In genomic region chr7:82119266-82119665, GRCm38 (mm10) we compare ENCODE assay signal across 8 mouse cellular contexts. TPM values are rescaled to one million over a fixed set of nuclear protein-coding genes. Genes with fewer than 3 reads are reported as not detected.
DNase-seq lines count a peak whose midpoint lies in the region; ATAC-seq and TF ChIP-seq lines count a peak whose summit lies in the region.

No protein-coding gene starts in this region.

- WGBS in heart, postnatal 0 days: 5% methylated on average over 2 of the region's 2 CpGs
- WGBS in liver, embryonic 14.5 days (ENCODE audit: insufficient replicate concordance): 13% methylated on average over 2 of the region's 2 CpGs
- WGBS in neural tube, embryonic 15.5 days: 16% methylated on average over 2 of the region's 2 CpGs
- 12% methylated on average over 2 of the region's 2 CpGs for WGBS in thymus, adult 2 months

- H3K36me3 ChIP-seq in heart, postnatal 0 days (replicated peaks; ENCODE audit: control insufficient read depth, insufficient read depth, low read length): no peaks in the 10 kb centered on the region
- H3K36me3 ChIP-seq in liver, embryonic 14.5 days (replicated peaks; ENCODE audit: control insufficient read depth, insufficient read depth, low read depth): no peaks in the 10 kb centered on the region
- no peaks in the 10 kb centered on the region for H3K36me3 ChIP-seq in neural tube, embryonic 15.5 days
- no peaks in the 10 kb centered on the region for H3K36me3 ChIP-seq in thymus, adult 2 months (ENCODE audit: control insufficient read depth, insufficient read depth, low read length)

- no peak for TF ChIP-seq POLR2A in thymus, adult 2 months (IDR thresholded peaks at IDR 0.05; ENCODE audit: control insufficient read depth, extremely low read depth, insufficient read depth, low read length, poor library complexity)

- no peaks in the 10 kb centered on the region for H3K9me3 ChIP-seq in heart, postnatal 0 days (replicated peaks; ENCODE audit: control insufficient read depth, low read length)
- H3K9me3 ChIP-seq in liver, embryonic 14.5 days (ENCODE audit: control insufficient read depth, low read length): no peaks in the 10 kb centered on the region
- no peaks in the 10 kb centered on the region for H3K9me3 ChIP-seq in neural tube, embryonic 15.5 days (replicated peaks)

- no peak overlapping the region for H3K4me2 ChIP-seq in heart, postnatal 0 days (ENCODE audit: low read depth, low read length)
- H3K4me2 ChIP-seq in liver, embryonic 14.5 days (ENCODE audit: low read depth): no peak overlapping the region
- no peak overlapping the region for H3K4me2 ChIP-seq in neural tube, embryonic 15.5 days

- H3K4me3 ChIP-seq in heart, postnatal 0 days (ENCODE audit: low read depth, low read length): no peak overlapping the region
- no peak overlapping the region for H3K4me3 ChIP-seq in liver, embryonic 14.5 days (ENCODE audit: insufficient read depth in 1 of 2, low read depth in 2 of 2, low read length in 2 of 2)
- no peak overlapping the region for H3K4me3 ChIP-seq in neural tube, embryonic 15.5 days (replicated peaks)
- no peak overlapping the region for H3K4me3 ChIP-seq in thymus, adult 2 months (ENCODE audit: control insufficient read depth, insufficient read depth, low read length)

- peak; percentile 80 for TF ChIP-seq CTCF in heart, postnatal 0 days (IDR thresholded peaks at IDR 0.05; ENCODE audit: low read depth)
- peak; percentile 56 for TF ChIP-seq CTCF in liver, embryonic 14.5 days (IDR thresholded peaks at IDR 0.05; ENCODE audit: low read depth)
- peak; percentile 48; the same call in 1 of the 2 replicates for TF ChIP-seq CTCF in thymus, adult 2 months (IDR thresholded peaks at IDR 0.05; ENCODE audit: borderline replicate concordance, control insufficient read depth, extremely low read depth, insufficient read depth, low read length, poor library complexity)

- H3K9ac ChIP-seq in heart, postnatal 0 days (replicated peaks; ENCODE audit: low read depth, low read length): no peak overlapping the region
- no peak overlapping the region for H3K9ac ChIP-seq in liver, embryonic 14.5 days (replicated peaks)
- H3K9ac ChIP-seq in neural tube, embryonic 15.5 days (replicated peaks): no peak overlapping the region

- TF ChIP-seq EP300 in heart, postnatal 0 days (IDR thresholded peaks at IDR 0.05; ENCODE audit: low read depth): no peak
- TF ChIP-seq EP300 in liver, embryonic 14.5 days (IDR thresholded peaks at IDR 0.05; ENCODE audit: low read depth): no peak

- DNase-seq in B cell, adult 2 months: peak; percentile 75 to 81
- DNase-seq in adrenal gland, adult 8-10 months: peak; percentile 17
- peak; percentile 76 for DNase-seq in embryo, embryonic 9.5 days (ENCODE audit: extremely low spot score)
- DNase-seq in heart, postnatal 0 days (ENCODE audit: low spot score): peak; percentile 59
- peak; percentile 64 to 91 for DNase-seq in kidney, postnatal 25 days
- peak; percentile 19 to 33 (median 19) for DNase-seq in liver, embryonic 14.5 days (ENCODE audit: low read depth in 3 of 3, low spot score in 3 of 3)
- DNase-seq in thymus, adult 2 months: peak; percentile 65

- H3K4me1 ChIP-seq in heart, postnatal 0 days (ENCODE audit: control insufficient read depth, insufficient read depth): no peaks in the 10 kb centered on the region
- H3K4me1 ChIP-seq in liver, embryonic 14.5 days (replicated peaks; ENCODE audit: control insufficient read depth in 2 of 2, insufficient read depth in 2 of 2, low read length in 1 of 2): no peaks in the 10 kb centered on the region
- no peaks in the 10 kb centered on the region for H3K4me1 ChIP-seq in neural tube, embryonic 15.5 days
- H3K4me1 ChIP-seq in thymus, adult 2 months (replicated peaks; ENCODE audit: control insufficient read depth, insufficient read depth, low read length): no peaks in the 10 kb centered on the region

- H3K27me3 ChIP-seq in heart, postnatal 0 days (ENCODE audit: control insufficient read depth, insufficient read depth, low read length): no peaks in the 10 kb centered on the region
- H3K27me3 ChIP-seq in liver, embryonic 14.5 days (ENCODE audit: control insufficient read depth, insufficient read depth, low read length): no peaks in the 10 kb centered on the region
- H3K27me3 ChIP-seq in neural tube, embryonic 15.5 days (replicated peaks): no peaks in the 10 kb centered on the region
- H3K27me3 ChIP-seq in thymus, adult 2 months (ENCODE audit: control insufficient read depth, insufficient read depth, low read length): no peaks in the 10 kb centered on the region; the same call in 1 of the 2 replicates

- ATAC-seq in heart, postnatal 0 days (ENCODE audit: insufficient read depth, low read depth): peak; percentile 44
- no peak for ATAC-seq in liver, embryonic 14.5 days (ENCODE audit: insufficient read depth)
- ATAC-seq in neural tube, embryonic 15.5 days (ENCODE audit: low FRiP score): peak; percentile 78

- no peak overlapping the region for H3K27ac ChIP-seq in heart, postnatal 0 days (ENCODE audit: low read depth)
- H3K27ac ChIP-seq in liver, embryonic 14.5 days: no peak overlapping the region
- H3K27ac ChIP-seq in neural tube, embryonic 15.5 days (replicated peaks): no peak overlapping the region
- no peak overlapping the region for H3K27ac ChIP-seq in thymus, adult 2 months (ENCODE audit: control insufficient read depth, insufficient read depth, low read length)

RNA-seq across cellular contexts. Expression of gene Sh3gl3, which starts 54.4 kb away (rescaled TPM):
- total RNA-seq in adrenal gland, adult 8-10 months (2022): 10 to 100 TPM in 1 of 4 experiments, 1 to 10 TPM in 3; 7.7 to 10.7 (median 8.6) TPM
- 1.1 and 2.2 TPM in 2 replicates for total RNA-seq in heart, postnatal 0 days (2014; rRNA removed; ENCODE audit: low replicate concordance)
- 3.3 and 3.4 TPM in 2 replicates for polyA plus RNA-seq in heart, postnatal 0 days (2015; fragmentation: Nextera tagmentation; extraction: Ambion mirVana)
- 0.13 and 0.14 TPM in 2 replicates for polyA plus RNA-seq in liver, embryonic 14.5 days (2012; rRNA removed)
- 0.09 TPM in 1 of 2 replicates, not detected in the other for polyA plus RNA-seq in liver, embryonic 14.5 days (2014; fragmentation: Nextera tagmentation; extraction: Ambion mirVana)
- 65.2 and 76.3 TPM in 2 replicates for polyA plus RNA-seq in neural tube, embryonic 15.5 days (2015; fragmentation: Nextera tagmentation; extraction: Ambion mirVana)
- 0.13 and 0.26 TPM in 2 replicates for polyA plus RNA-seq in thymus, adult 2 months (2012; rRNA removed)

Comparison
In these comparisons a context has a peak if more than half of its experiments do, and no peak if none do; other contexts are left out.
1. DNase-seq: peak in every context shown above with its lines; median percentile 78 in B cell, adult 2 months; 78 in kidney, postnatal 25 days; 76 in embryo, embryonic 9.5 days; 65 in thymus, adult 2 months; 59 in heart, postnatal 0 days; 19 in liver, embryonic 14.5 days; 17 in adrenal gland, adult 8-10 months.
2. RNA of gene Sh3gl3, which starts 54.4 kb away (polyA plus RNA-seq): 65.2 to 76.3 TPM in neural tube, embryonic 15.5 days; 3.3 to 3.4 TPM in heart, postnatal 0 days, 0.13 to 0.26 TPM in thymus, adult 2 months and 0.09 to 0.14 TPM in liver, embryonic 14.5 days; every median in the first group is over 10 times any median in the second.
3. Peak in every context shown above with its lines, with median percentiles within 50 percentile points of each other: CTCF ChIP-seq.